Mouse (Mus musculus): Measurements from ENCODE around the gene Ppp1r3f. TPM values are rescaled to one million over a fixed set of nuclear protein-coding genes. Genes with fewer than 3 reads are reported as not detected.

Gene Ppp1r3f
- polyA plus RNA-seq, 1 experiment, result not detected

GRCm38 (mm10) chrX:7595371-7595770 is 21.3 kb upstream of the Ppp1r3f start:
- WGBS, result 47% methylated on average over 9 of the region's 9 CpGs
- no peak overlapping the region for H3K27ac ChIP-seq (ENCODE audit: insufficient read depth, low read depth, low read length)

GRCm38 (mm10) chrX:7586356-7586755 is 12.3 kb upstream of the Ppp1r3f start:
- 87% methylated on average over 3 of the region's 5 CpGs for WGBS
- no peak overlapping the region for H3K27ac ChIP-seq (ENCODE audit: insufficient read depth, low read depth, low read length)
- no peak for TF ChIP-seq CTCF (IDR thresholded peaks at IDR 0.05; ENCODE audit: insufficient read depth, low read depth, low read length)
- no peak for TF ChIP-seq POLR2A (IDR thresholded peaks at IDR 0.05; ENCODE audit: insufficient read depth, low read depth, low read length)

More at GRCm38 (mm10) chrX:7595371-7595770, 21.3 kb upstream of the Ppp1r3f start:
- Histone ChIP-seq H3K4me1 (ENCODE audit: control insufficient read depth, insufficient read depth, low read length) (peaks cover 2% of the 10 kb centered on the region; the same call in 1 of the 2 replicates), H3K4me3 (ENCODE audit: insufficient read depth, low read depth, low read length) (no peak overlapping the region)
- TF ChIP-seq CTCF (IDR thresholded peaks at IDR 0.05; ENCODE audit: insufficient read depth, low read depth, low read length) (no peak), POLR2A (IDR thresholded peaks at IDR 0.05; ENCODE audit: insufficient read depth, low read depth, low read length) (no peak)

GRCm38 (mm10) chrX:7583881-7584280 is 9.8 kb upstream of the Ppp1r3f start:
- no peak overlapping the region for H3K27ac ChIP-seq (ENCODE audit: insufficient read depth, low read depth, low read length)
- TF ChIP-seq CTCF (IDR thresholded peaks at IDR 0.05; ENCODE audit: insufficient read depth, low read depth, low read length) (no peak), POLR2A (IDR thresholded peaks at IDR 0.05; ENCODE audit: insufficient read depth, low read depth, low read length) (no peak)
- 92% methylated on average over 11 of the region's 11 CpGs for WGBS
- no peak overlapping the region for H3K4me3 ChIP-seq (ENCODE audit: insufficient read depth, low read depth, low read length)
- H3K4me1 ChIP-seq (ENCODE audit: control insufficient read depth, insufficient read depth, low read length), result no peaks in the 10 kb centered on the region

More at GRCm38 (mm10) chrX:7586356-7586755, 12.3 kb upstream of the Ppp1r3f start:
- no peak overlapping the region for H3K4me3 ChIP-seq (ENCODE audit: insufficient read depth, low read depth, low read length)
- H3K4me1 ChIP-seq (ENCODE audit: control insufficient read depth, insufficient read depth, low read length), result no peaks in the 10 kb centered on the region

DNA sequence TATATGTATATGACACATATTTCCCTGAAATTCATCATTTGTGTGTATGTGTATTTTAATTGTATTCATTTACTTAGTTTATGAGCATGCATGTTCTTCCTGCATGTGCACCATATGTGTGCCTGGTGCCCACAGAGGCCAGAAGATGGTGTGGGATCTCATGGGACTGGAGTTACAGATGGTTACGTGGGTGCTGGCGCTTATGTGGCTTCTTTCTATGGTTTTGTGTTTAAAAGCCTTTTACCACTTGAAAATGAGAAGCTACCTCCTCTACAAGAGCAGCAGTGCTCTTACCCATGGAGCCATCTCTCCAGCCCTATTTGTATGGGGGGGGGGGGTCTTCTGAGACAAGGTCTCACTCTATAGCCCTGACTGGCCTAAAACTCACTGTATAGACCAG is 7.1 kb upstream of the Ppp1r3f start:
- no peaks in the 10 kb centered on the region for H3K4me1 ChIP-seq (ENCODE audit: control insufficient read depth, insufficient read depth, low read length)
- no peak overlapping the region for H3K27ac ChIP-seq (ENCODE audit: insufficient read depth, low read depth, low read length)
- TF ChIP-seq POLR2A (IDR thresholded peaks at IDR 0.05; ENCODE audit: insufficient read depth, low read depth, low read length) (no peak), CTCF (IDR thresholded peaks at IDR 0.05; ENCODE audit: insufficient read depth, low read depth, low read length) (no peak)
- WGBS, result 91% methylated on average over 2 of the region's 2 CpGs
- H3K4me3 ChIP-seq (ENCODE audit: insufficient read depth, low read depth, low read length), result no peak overlapping the region

- Histone ChIP-seq H3K4me3 (ENCODE audit: insufficient read depth, low read depth, low read length) (0 out of 2 replicates have a peak overlapping the region, but pooled peaks have one; percentile 73), H3K4me1 (ENCODE audit: control insufficient read depth, insufficient read depth, low read length) (peaks cover 20% of the 10 kb centered on the region), H3K27ac (ENCODE audit: insufficient read depth, low read depth, low read length) (peak overlapping the region; percentile 77)
- TF ChIP-seq CTCF (IDR thresholded peaks at IDR 0.05; ENCODE audit: insufficient read depth, low read depth, low read length) (no peak), POLR2A (IDR thresholded peaks at IDR 0.05; ENCODE audit: insufficient read depth, low read depth, low read length) (no peak)
- WGBS, result 14% methylated on average over 5 of the region's 6 CpGs
Observed at GRCm38 (mm10) chrX:7574885-7575231, 775 bp upstream of the Ppp1r3f start.

GRCm38 (mm10) chrX:7573176-7574086 is 652 bp downstream of the Ppp1r3f start, which contains the start of gene Foxp3:
Gene Foxp3, plus strand, starts transcription at chrX:7573644.
- TF ChIP-seq POLR2A (IDR thresholded peaks at IDR 0.05; ENCODE audit: insufficient read depth, low read depth, low read length), result no peak
- no peak for TF ChIP-seq CTCF (IDR thresholded peaks at IDR 0.05; ENCODE audit: insufficient read depth, low read depth, low read length)
- peaks cover 20% of the 10 kb centered on the region for H3K4me1 ChIP-seq (ENCODE audit: control insufficient read depth, insufficient read depth, low read length)
- WGBS, result 23% methylated on average over 70 of the region's 72 CpGs
- H3K4me3 ChIP-seq (ENCODE audit: insufficient read depth, low read depth, low read length), result peak within 1 kb of the TSS; percentile 92
- H3K27ac ChIP-seq (ENCODE audit: insufficient read depth, low read depth, low read length), result peak within 1 kb of the TSS; percentile 99

GRCm38 (mm10) chrX:7572466-7572865 is 1.6 kb downstream of the Ppp1r3f start:
- H3K4me3 ChIP-seq (ENCODE audit: insufficient read depth, low read depth, low read length), result no peak overlapping the region
- H3K27ac ChIP-seq (ENCODE audit: insufficient read depth, low read depth, low read length), result no peak overlapping the region
- no peak for TF ChIP-seq POLR2A (IDR thresholded peaks at IDR 0.05; ENCODE audit: insufficient read depth, low read depth, low read length)
- no peak for TF ChIP-seq CTCF (IDR thresholded peaks at IDR 0.05; ENCODE audit: insufficient read depth, low read depth, low read length)
- 91% methylated on average over 10 of the region's 10 CpGs for WGBS
- H3K4me1 ChIP-seq (ENCODE audit: control insufficient read depth, insufficient read depth, low read length), result peaks cover 20% of the 10 kb centered on the region

GRCm38 (mm10) chrX:7571565-7572136 is 2.4 kb downstream of the Ppp1r3f start:
- Histone ChIP-seq H3K4me3 (ENCODE audit: insufficient read depth, low read depth, low read length) (no peak overlapping the region), H3K4me1 (ENCODE audit: control insufficient read depth, insufficient read depth, low read length) (peaks cover 20% of the 10 kb centered on the region), H3K27ac (ENCODE audit: insufficient read depth, low read depth, low read length) (no peak overlapping the region)
- 90% methylated on average over 9 of the region's 9 CpGs for WGBS
- TF ChIP-seq POLR2A (IDR thresholded peaks at IDR 0.05; ENCODE audit: insufficient read depth, low read depth, low read length) (no peak), CTCF (IDR thresholded peaks at IDR 0.05; ENCODE audit: insufficient read depth, low read depth, low read length) (no peak)

Measured in olfactory bulb, adult 2 months (tissue).